Mouse (Mus musculus) lung, embryonic 14.5 days (tissue): ENCODE results near the gene Megf6. TPM values are rescaled to one million over a fixed set of nuclear protein-coding genes. Genes with fewer than 3 reads are reported as not detected.

Source experiments
- ATAC-seq: fragments of 200-750 bp; cut with Nextera tagmentation; 2 replicates; pipeline ENCODE4 v1.8.0; 2017; ENCODE audit warnings: mild to moderate bottlenecking, moderate TSS enrichment, moderate library complexity; ENCODE audit not compliant: insufficient read depth
- DNase-seq: peaks from one replicate; pipeline ENCODE4 v3.0.0-alpha.2; 2015
- H3K27ac ChIP-seq: fragments of 300-500 bp; sonication (generic); 2 replicates; pipeline ENCODE4 v1.5.1; 2014; ENCODE audit warnings: low read depth, mild to moderate bottlenecking, moderate library complexity
- H3K27me3 ChIP-seq: fragments of 300-500 bp; sonication (generic); 2 replicates; pipeline ENCODE4 v1.6.1; 2014; ENCODE audit warnings: low read length, control low read depth; ENCODE audit not compliant: insufficient read depth
- H3K36me3 ChIP-seq: fragments of 300-500 bp; sonication (generic); 2 replicates; pipeline ENCODE4 v1.6.1; 2014; ENCODE audit warnings: control low read depth; ENCODE audit not compliant: insufficient read depth
- H3K4me1 ChIP-seq: fragments of 300-500 bp; sonication (generic); 2 replicates; pipeline ENCODE4 v1.6.1; 2014; ENCODE audit warnings: antibody characterized with exemption, control low read depth; ENCODE audit not compliant: insufficient read depth
- H3K4me2 ChIP-seq: fragments of 300-500 bp; sonication (generic); 2 replicates; pipeline ENCODE4 v1.6.1; 2014; ENCODE audit warnings: mild to moderate bottlenecking
- H3K4me3 ChIP-seq: fragments of 300-500 bp; sonication (generic); 2 replicates; pipeline ENCODE4 v1.5.1; 2014; ENCODE audit warnings: low read depth, low read length
- H3K9ac ChIP-seq: fragments of 300-500 bp; sonication (generic); 2 replicates; pipeline ENCODE4 v1.6.1; 2014
- H3K9me3 ChIP-seq: fragments of 300-500 bp; sonication (generic); 2 replicates; pipeline ENCODE4 v1.6.1; 2016; ENCODE audit warnings: low read depth, low read length, control low read depth
- CTCF ChIP-seq: IDR thresholded peaks from 2 replicates; pipeline ENCODE4 v1.5.1; 2016; ENCODE audit warnings: antibody characterized with exemption, low read depth
- WGBS: fragments of 180-500 bp; shearing (Covaris S2); extraction: QIAGEN DNeasy Blood & Tissue Kit; methylation state at CpG from one replicate; pipeline ENCODE4 v1.1.7; 2014; 5-methylcytosine and 5-hydroxymethylcytosine counted together
- polyA plus RNA-seq: library from polyadenylated mRNA; unstranded; fragments of >200 nt; fragmentation: Nextera tagmentation; extraction: Ambion mirVana; gene quantifications from 2 replicates; pipeline ENCODE4 v1.2.1, GENCODE M21; 2014

Megf6 gene
- 14.8 and 18.0 TPM in 2 replicates for polyA plus RNA-seq

GRCm38 (mm10) chr4:154170506-154171150 lies at the start of gene Megf6:
Gene Megf6, plus strand, starts transcription at chr4:154170730.
- Histone ChIP-seq H3K4me2 (peak within 1 kb of the TSS; percentile 88), H3K27ac (no peak within 1 kb of the TSS), H3K4me1 (0 out of 2 replicates have a peak, but pooled peaks cover 3% of the 10 kb centered on the region), H3K36me3 (no peaks in the 10 kb centered on the region), H3K9me3 (no peaks in the 10 kb centered on the region), H3K4me3 (peak within 1 kb of the TSS; percentile 52), H3K27me3 (peaks cover 48% of the 10 kb centered on the region), H3K9ac (peak within 1 kb of the TSS; percentile 23)
- WGBS = under 1% methylated on average over 56 of the region's 61 CpGs
- peak; percentile 72 for DNase-seq
- no peak for TF ChIP-seq CTCF
- ATAC-seq = peak; percentile 78

DNA sequence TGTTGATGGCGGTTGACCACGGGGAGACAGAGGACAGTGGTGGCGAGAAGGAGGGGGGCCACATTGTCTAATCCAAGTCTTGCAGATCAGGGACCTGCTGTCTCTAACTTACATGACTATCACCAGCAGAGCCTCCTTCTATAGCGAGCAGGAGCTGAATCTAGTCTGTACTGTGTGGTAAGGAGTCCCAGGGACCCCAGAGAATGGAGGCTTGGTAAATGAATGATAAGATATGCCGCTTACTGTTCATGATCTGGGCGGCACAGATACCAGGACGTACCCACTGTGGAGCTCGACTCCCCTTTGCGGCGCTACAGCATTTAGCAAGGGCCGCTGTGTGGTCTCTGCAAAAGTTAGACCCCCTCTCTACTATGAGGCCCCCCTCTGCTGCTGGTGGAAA lies 48.7 kb upstream of the Megf6 start:
- Histone ChIP-seq H3K4me1 (no peaks in the 10 kb centered on the region), H3K27me3 (0 out of 2 replicates have a peak, but pooled peaks cover 6% of the 10 kb centered on the region), H3K27ac (no peak overlapping the region), H3K4me2 (no peak overlapping the region), H3K9ac (no peak overlapping the region), H3K36me3 (no peaks in the 10 kb centered on the region), H3K4me3 (no peak overlapping the region), H3K9me3 (no peaks in the 10 kb centered on the region)
- ATAC-seq = no peak; the same call in 1 of the 2 replicates
- DNase-seq = no peak
- 73% methylated on average over 11 of the region's 11 CpGs for WGBS
- no peak for TF ChIP-seq CTCF

GRCm38 (mm10) chr4:154122374-154122773 lies 48.2 kb upstream of the Megf6 start:
- Histone ChIP-seq H3K9me3 (no peaks in the 10 kb centered on the region), H3K4me2 (no peak overlapping the region), H3K27me3 (0 out of 2 replicates have a peak, but pooled peaks cover 6% of the 10 kb centered on the region), H3K4me1 (no peaks in the 10 kb centered on the region), H3K36me3 (no peaks in the 10 kb centered on the region), H3K27ac (no peak overlapping the region), H3K9ac (no peak overlapping the region), H3K4me3 (no peak overlapping the region)
- no peak for TF ChIP-seq CTCF
- no peak for DNase-seq
- ATAC-seq = no peak
- WGBS = 75% methylated on average over 7 of the region's 7 CpGs

DNA sequence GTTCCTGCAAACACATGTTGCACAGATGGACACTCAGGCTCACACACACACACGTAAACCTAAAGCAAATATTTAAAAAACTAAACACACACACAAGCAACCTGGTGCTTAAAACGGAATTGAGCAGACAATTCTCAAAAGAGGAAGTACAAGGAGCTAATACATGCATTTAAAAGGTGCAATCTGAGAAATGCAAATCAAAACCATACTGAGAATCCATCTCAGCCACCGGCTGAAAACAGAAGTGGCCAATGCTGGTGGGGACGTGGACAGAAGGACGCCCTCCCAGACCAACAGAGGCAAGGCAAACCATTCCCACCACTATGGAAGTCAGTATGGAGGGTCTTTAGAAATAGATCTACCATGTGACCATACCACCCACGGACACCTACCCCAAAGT lies 47.0 kb upstream of the Megf6 start:
- H3K4me3 ChIP-seq = no peak overlapping the region
- ATAC-seq = no peak
- no peaks in the 10 kb centered on the region for H3K9me3 ChIP-seq
- H3K27ac ChIP-seq = no peak overlapping the region
- H3K4me1 ChIP-seq = no peaks in the 10 kb centered on the region
- WGBS = 62% methylated on average over 6 of the region's 6 CpGs
- H3K9ac ChIP-seq = no peak overlapping the region
- no peak overlapping the region for H3K4me2 ChIP-seq
- 0 out of 2 replicates have a peak, but pooled peaks cover 6% of the 10 kb centered on the region for H3K27me3 ChIP-seq
- no peak for DNase-seq
- TF ChIP-seq CTCF = no peak
- no peaks in the 10 kb centered on the region for H3K36me3 ChIP-seq

DNA sequence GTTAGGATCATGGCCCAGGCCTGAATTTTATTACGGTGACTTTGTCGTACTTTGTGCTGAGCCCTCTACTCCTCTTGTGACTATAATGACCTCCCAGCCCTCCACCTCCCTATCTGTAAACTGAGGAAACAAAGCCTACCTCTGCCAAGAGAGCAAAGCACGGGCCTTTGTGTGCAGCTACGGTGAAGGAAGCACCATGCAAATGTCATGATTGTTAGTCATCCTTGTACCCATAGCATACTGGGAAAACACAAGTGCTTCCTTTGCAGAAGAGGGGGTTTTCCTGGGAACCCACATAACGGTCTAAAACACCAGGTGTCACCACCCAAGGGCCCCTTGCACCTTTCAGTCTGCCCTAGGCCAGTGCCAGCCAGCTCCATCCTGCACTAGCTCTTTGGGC lies 45.3 kb upstream of the Megf6 start:
- no peaks in the 10 kb centered on the region for H3K9me3 ChIP-seq
- DNase-seq (no peak), ATAC-seq (no peak)
- H3K4me1 ChIP-seq = no peaks in the 10 kb centered on the region
- no peak overlapping the region for H3K4me3 ChIP-seq
- no peak overlapping the region for H3K9ac ChIP-seq
- no peaks in the 10 kb centered on the region for H3K36me3 ChIP-seq
- 0 out of 2 replicates have a peak, but pooled peaks cover 6% of the 10 kb centered on the region for H3K27me3 ChIP-seq
- H3K4me2 ChIP-seq = no peak overlapping the region
- no peak overlapping the region for H3K27ac ChIP-seq
- WGBS = 58% methylated on average over 5 of the region's 5 CpGs
- TF ChIP-seq CTCF = no peak

GRCm38 (mm10) chr4:154127273-154127672 lies 43.3 kb upstream of the Megf6 start:
- H3K27me3 ChIP-seq = 0 out of 2 replicates have a peak, but pooled peaks cover 6% of the 10 kb centered on the region
- no peaks in the 10 kb centered on the region for H3K4me1 ChIP-seq
- H3K4me3 ChIP-seq = no peak overlapping the region
- H3K9me3 ChIP-seq = no peaks in the 10 kb centered on the region
- no peak overlapping the region for H3K27ac ChIP-seq
- no peak for DNase-seq
- no peak overlapping the region for H3K9ac ChIP-seq
- H3K4me2 ChIP-seq = no peak overlapping the region
- 79% methylated on average over 3 of the region's 3 CpGs for WGBS
- no peak for TF ChIP-seq CTCF
- no peaks in the 10 kb centered on the region for H3K36me3 ChIP-seq
- no peak for ATAC-seq

DNA sequence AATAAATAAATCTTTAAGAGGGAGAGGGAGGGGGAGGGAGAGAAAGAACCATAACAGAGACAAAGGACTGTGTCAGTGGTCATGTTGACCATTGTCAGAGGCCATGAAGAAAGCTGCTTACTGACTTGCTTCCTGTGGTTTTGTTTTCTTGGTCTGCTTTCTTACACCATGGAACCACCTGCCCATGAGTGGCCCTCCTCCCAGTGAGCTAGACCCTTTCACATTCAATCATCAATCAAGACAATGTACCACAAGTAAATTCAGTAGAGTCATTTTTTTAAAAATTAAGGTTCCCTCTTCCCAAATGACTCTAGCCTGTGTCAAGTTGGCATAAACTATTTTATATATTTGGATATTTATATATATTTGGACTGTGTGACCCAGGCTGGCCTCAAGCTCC lies 40.6 kb upstream of the Megf6 start:
- no peak for DNase-seq
- no peaks in the 10 kb centered on the region for H3K36me3 ChIP-seq
- H3K4me1 ChIP-seq = no peaks in the 10 kb centered on the region
- no peak overlapping the region for H3K27ac ChIP-seq
- H3K4me3 ChIP-seq = no peak overlapping the region
- no peaks in the 10 kb centered on the region for H3K27me3 ChIP-seq
- no peak for TF ChIP-seq CTCF
- no peak overlapping the region for H3K4me2 ChIP-seq
- no peaks in the 10 kb centered on the region for H3K9me3 ChIP-seq
- ATAC-seq = no peak
- no peak overlapping the region for H3K9ac ChIP-seq
